Mouse (Mus musculus) neural tube, embryonic 11.5 days (tissue): ENCODE data around the gene A830031A19Rik. TPM values are rescaled to one million over a fixed set of nuclear protein-coding genes. Genes with fewer than 3 reads are reported as not detected.

Experiments used
- ATAC-seq: fragments of 200-750 bp; cut with Nextera tagmentation; 2 replicates; pipeline ENCODE4 v1.8.0; 2017; ENCODE audit warnings: moderate number of reproducible peaks, mild to moderate bottlenecking, moderate TSS enrichment, moderate library complexity; ENCODE audit not compliant: insufficient read depth, low FRiP score, low TSS enrichment
- DNase-seq: peaks from one replicate; pipeline ENCODE4 v3.0.0-alpha.2; 2015; ENCODE audit warnings: low spot score
- H3K27ac ChIP-seq: fragments of 300-500 bp; sonication (generic); 2 replicates; pipeline ENCODE4 v1.5.1; 2014; ENCODE audit warnings: low read depth, mild to moderate bottlenecking, low read length
- H3K27me3 ChIP-seq: fragments of 300-500 bp; sonication (generic); 2 replicates; pipeline ENCODE4 v1.6.1; 2014; ENCODE audit warnings: mild to moderate bottlenecking, low read length, mixed read lengths; ENCODE audit not compliant: control insufficient read depth, insufficient read depth
- H3K36me3 ChIP-seq: fragments of 300-500 bp; sonication (generic); 2 replicates; pipeline ENCODE4 v1.6.1; 2014; ENCODE audit warnings: mild to moderate bottlenecking, low read length, moderate library complexity, mixed read lengths; ENCODE audit not compliant: control insufficient read depth, insufficient read depth
- H3K4me1 ChIP-seq: fragments of 300-500 bp; sonication (generic); 2 replicates; pipeline ENCODE4 v1.6.1; 2014; ENCODE audit warnings: low read length, mixed read lengths; ENCODE audit not compliant: control insufficient read depth, insufficient read depth
- H3K4me2 ChIP-seq: fragments of 300-500 bp; sonication (generic); 2 replicates; pipeline ENCODE4 v1.6.1; 2014; ENCODE audit warnings: low read depth, mild to moderate bottlenecking, moderate library complexity
- H3K4me3 ChIP-seq: fragments of 300-500 bp; sonication (generic); 2 replicates; pipeline ENCODE4 v1.5.1; 2014; ENCODE audit warnings: low read depth, low read length
- H3K9ac ChIP-seq: fragments of 300-500 bp; sonication (generic); 2 replicates; pipeline ENCODE4 v1.6.1; 2014; ENCODE audit warnings: mild to moderate bottlenecking, low read length
- H3K9me3 ChIP-seq: fragments of 300-500 bp; sonication (generic); 2 replicates; pipeline ENCODE4 v1.6.1; 2016; ENCODE audit warnings: low read length; ENCODE audit not compliant: control insufficient read depth
- WGBS: fragments of 180-500 bp; shearing (Covaris S2); extraction: QIAGEN DNeasy Blood & Tissue Kit; methylation state at CpG from one replicate; pipeline ENCODE4 v1.1.7; 2014; 5-methylcytosine and 5-hydroxymethylcytosine counted together
- polyA plus RNA-seq: library from polyadenylated mRNA; unstranded; fragments of >200 nt; fragmentation: Nextera tagmentation; extraction: Ambion mirVana; gene quantifications from 2 replicates; pipeline ENCODE4 v1.2.1, GENCODE M21; 2014

A830031A19Rik gene
- polyA plus RNA-seq, 1 experiment from 2014 or later: not detected

GRCm38 (mm10) chr11:24091393-24092080, 16.7 kb upstream of the A830031A19Rik start:
- no peak overlapping the region for H3K9ac ChIP-seq
- H3K9me3 ChIP-seq: no peaks in the 10 kb centered on the region
- WGBS: 20% methylated on average over 15 of the region's 15 CpGs
- H3K4me2 ChIP-seq: no peak overlapping the region
- H3K4me1 ChIP-seq: peaks cover 23% of the 10 kb centered on the region
- H3K27me3 ChIP-seq: no peaks in the 10 kb centered on the region
- no peak overlapping the region for H3K4me3 ChIP-seq
- H3K27ac ChIP-seq: no peak overlapping the region
- DNase-seq (peak; percentile 11), ATAC-seq (no peak)
- no peaks in the 10 kb centered on the region; the same call in 1 of the 2 replicates for H3K36me3 ChIP-seq

DNA sequence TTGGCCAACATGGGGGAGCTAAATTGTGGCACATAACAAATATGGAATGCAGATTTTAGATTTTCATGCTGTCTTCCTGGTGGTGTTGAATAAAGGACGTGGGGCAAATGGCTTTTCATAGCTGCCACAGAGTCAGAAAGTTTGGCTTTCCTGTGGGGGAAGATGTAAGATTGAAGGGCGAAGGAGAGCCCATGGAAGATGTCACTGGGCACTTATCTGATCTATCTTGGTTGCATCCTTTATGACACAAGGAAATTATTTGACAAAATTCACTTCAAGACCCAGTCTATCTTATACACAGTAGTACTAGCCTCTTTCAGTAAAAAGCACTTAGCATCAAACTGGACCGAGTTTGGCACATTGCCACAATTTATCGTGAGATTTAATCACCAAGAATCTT, 15.6 kb upstream of the A830031A19Rik start:
- no peaks in the 10 kb centered on the region for H3K9me3 ChIP-seq
- H3K4me3 ChIP-seq: no peak overlapping the region
- WGBS: 81% methylated on average over 4 of the region's 4 CpGs
- H3K27me3 ChIP-seq: no peaks in the 10 kb centered on the region
- H3K4me1 ChIP-seq: peaks cover 17% of the 10 kb centered on the region
- no peak overlapping the region for H3K9ac ChIP-seq
- DNase-seq: peak; percentile 6
- no peak for ATAC-seq
- H3K36me3 ChIP-seq: peaks cover 4% of the 10 kb centered on the region
- no peak overlapping the region for H3K4me2 ChIP-seq
- no peak overlapping the region for H3K27ac ChIP-seq

- Histone ChIP-seq H3K36me3 (peaks cover 8% of the 10 kb centered on the region), H3K4me3 (no peak overlapping the region), H3K27me3 (no peaks in the 10 kb centered on the region), H3K4me1 (peaks cover 21% of the 10 kb centered on the region; the same call in 1 of the 2 replicates), H3K9ac (no peak overlapping the region), H3K27ac (no peak overlapping the region), H3K9me3 (no peaks in the 10 kb centered on the region), H3K4me2 (no peak overlapping the region)
- DNase-seq (peak; percentile 6), ATAC-seq (no peak)
- WGBS: 80% methylated on average over 4 of the region's 4 CpGs
These were observed 12.2 kb upstream of the A830031A19Rik start for GRCm38 (mm10) chr11:24087069-24087468.

DNA sequence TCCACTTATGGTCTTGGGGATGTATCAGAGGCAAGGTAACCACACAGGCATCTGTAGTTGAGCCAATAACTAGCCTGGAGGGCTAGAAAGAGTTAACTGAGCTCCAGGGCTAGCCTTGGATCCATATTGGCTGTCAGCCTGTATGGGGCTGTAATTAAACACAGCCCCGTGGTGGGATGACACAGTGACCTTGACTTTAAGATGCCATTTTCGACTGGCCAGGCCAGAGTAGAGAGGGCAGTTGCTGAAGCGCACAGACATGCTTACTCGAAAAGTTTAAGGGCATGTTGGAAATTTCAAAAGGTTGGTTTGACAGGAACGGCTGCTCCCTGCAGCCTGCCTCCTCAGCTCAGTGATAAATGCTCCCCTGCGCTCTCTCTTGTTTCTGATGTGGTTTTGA, 11.1 kb upstream of the A830031A19Rik start:
- Histone ChIP-seq H3K9ac (no peak overlapping the region), H3K4me2 (no peak overlapping the region), H3K4me3 (no peak overlapping the region), H3K9me3 (no peaks in the 10 kb centered on the region), H3K4me1 (peaks cover 14% of the 10 kb centered on the region; the same call in 1 of the 2 replicates), H3K36me3 (peaks cover 8% of the 10 kb centered on the region), H3K27me3 (no peaks in the 10 kb centered on the region), H3K27ac (no peak overlapping the region)
- WGBS: 56% methylated on average over 6 of the region's 6 CpGs
- no peak for ATAC-seq
- peak; percentile 8 for DNase-seq

DNA sequence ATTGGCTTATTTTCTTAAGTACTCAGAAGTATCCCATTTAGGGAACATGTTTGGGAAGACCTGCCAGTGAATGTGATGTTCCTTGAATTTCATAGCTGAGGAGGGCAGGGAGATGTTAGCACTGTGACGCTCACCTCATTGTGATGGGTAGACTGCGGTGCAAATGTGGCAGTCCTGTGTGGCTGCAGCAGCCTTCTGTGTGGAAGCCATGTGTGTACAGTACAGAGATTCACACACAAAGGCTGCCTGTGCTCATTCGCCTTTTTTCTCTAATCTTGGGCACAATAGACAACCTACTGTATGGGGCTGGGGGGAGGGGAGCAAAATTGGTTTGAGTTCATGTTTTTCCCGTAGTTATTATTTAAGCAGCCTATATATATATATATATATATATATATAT, 9.7 kb upstream of the A830031A19Rik start:
- no peaks in the 10 kb centered on the region for H3K27me3 ChIP-seq
- peaks cover 14% of the 10 kb centered on the region; the same call in 1 of the 2 replicates for H3K4me1 ChIP-seq

DNA sequence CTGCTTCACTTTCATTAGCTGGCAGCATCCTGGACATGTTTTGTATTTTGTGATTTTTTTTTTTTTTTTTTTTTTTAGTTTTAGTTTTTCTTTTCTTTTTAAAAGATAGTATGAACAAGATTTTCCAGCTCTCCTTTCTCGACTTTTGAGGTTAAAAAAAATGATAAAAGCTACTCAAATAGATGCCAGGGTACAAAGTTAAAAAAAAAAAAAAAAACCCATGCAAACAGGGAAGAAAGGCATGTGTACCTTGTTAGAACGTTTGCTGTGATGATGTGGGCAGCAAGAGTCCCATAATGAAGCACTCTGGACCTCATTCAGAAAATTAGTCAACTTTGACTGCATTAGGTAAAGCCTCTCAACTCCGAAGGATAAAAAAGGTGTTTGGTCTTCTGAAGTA, 9.2 kb upstream of the A830031A19Rik start:
- Histone ChIP-seq H3K9ac (no peak overlapping the region), H3K4me3 (no peak overlapping the region), H3K9me3 (no peaks in the 10 kb centered on the region), H3K27me3 (no peaks in the 10 kb centered on the region), H3K4me2 (no peak overlapping the region), H3K36me3 (peaks cover 8% of the 10 kb centered on the region), H3K4me1 (peaks cover 12% of the 10 kb centered on the region; the same call in 1 of the 2 replicates), H3K27ac (no peak overlapping the region)
- no peak for DNase-seq
- no peak for ATAC-seq
- WGBS: 69% methylated on average over 3 of the region's 3 CpGs

More for the DNA sequence above, 9.7 kb upstream of the A830031A19Rik start:
- Histone ChIP-seq H3K4me2 (no peak overlapping the region), H3K27ac (no peak overlapping the region), H3K4me3 (no peak overlapping the region), H3K9me3 (no peaks in the 10 kb centered on the region), H3K9ac (no peak overlapping the region), H3K36me3 (peaks cover 8% of the 10 kb centered on the region)
- ATAC-seq (no peak), DNase-seq (no peak)
- 82% methylated on average over 4 of the region's 4 CpGs for whole genome bisulfite sequencing

DNA sequence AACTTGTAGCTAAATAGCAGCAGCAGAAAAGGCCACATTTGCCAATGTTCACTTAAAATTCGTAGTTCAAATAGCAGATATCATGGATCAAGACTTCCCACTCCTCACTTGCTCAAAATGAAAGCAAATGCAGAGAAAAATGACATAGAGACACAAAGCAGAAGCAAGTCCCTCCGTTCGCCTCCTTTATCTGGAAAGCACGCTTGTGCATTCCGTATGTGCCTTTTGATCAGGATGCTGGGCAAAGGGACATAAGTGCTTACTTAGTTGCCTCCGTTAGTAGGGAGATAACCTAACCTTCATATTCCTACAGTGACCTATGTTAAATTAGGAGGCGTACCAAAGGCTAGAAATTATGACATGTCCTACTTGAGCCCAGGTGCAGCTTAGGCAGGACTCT, 8.6 kb upstream of the A830031A19Rik start:
- ATAC-seq (no peak), DNase-seq (peak; percentile 8)
- Histone ChIP-seq H3K9me3 (no peaks in the 10 kb centered on the region), H3K9ac (0 out of 2 replicates have a peak overlapping the region, but pooled peaks have one; percentile 9), H3K4me1 (peaks cover 12% of the 10 kb centered on the region; the same call in 1 of the 2 replicates), H3K27ac (no peak overlapping the region), H3K36me3 (peaks cover 8% of the 10 kb centered on the region), H3K4me2 (peak overlapping the region; percentile 11; the same call in 1 of the 2 replicates), H3K4me3 (no peak overlapping the region), H3K27me3 (no peaks in the 10 kb centered on the region)
- 65% methylated on average over 7 of the region's 7 CpGs for WGBS

DNA sequence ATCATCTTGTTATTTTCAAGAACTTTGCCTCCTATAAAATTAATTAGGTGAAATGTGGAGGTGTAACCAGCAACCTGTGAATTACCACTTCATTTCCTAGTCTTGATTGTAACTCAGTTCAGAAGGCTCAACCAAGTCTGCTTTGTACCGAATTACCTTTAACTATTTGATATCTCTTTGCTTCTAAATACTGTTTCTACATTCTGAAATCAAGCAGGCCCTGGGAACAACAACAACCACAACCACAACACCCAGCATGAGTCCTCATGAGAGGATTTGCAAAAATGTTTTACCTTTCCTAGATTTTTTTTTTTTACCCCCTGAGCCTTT, 8.2 kb upstream of the A830031A19Rik start:
- Histone ChIP-seq H3K4me3 (no peak overlapping the region), H3K4me2 (peak overlapping the region; percentile 11; the same call in 1 of the 2 replicates), H3K27ac (no peak overlapping the region), H3K9ac (0 out of 2 replicates have a peak overlapping the region, but pooled peaks have one; percentile 9), H3K9me3 (no peaks in the 10 kb centered on the region), H3K27me3 (no peaks in the 10 kb centered on the region), H3K4me1 (peaks cover 12% of the 10 kb centered on the region; the same call in 1 of the 2 replicates), H3K36me3 (peaks cover 8% of the 10 kb centered on the region)
- peak; percentile 6 for DNase-seq
- no peak for ATAC-seq
- 44% methylated on average over 1 of the region's 1 CpGs for WGBS
